Mouse (Mus musculus) frontal cortex, postnatal 36 days (tissue): Measurements from ENCODE around the gene D11Wsu47e.

Experiments
- DNase-seq, 2 experiments: peaks; one replicate each; pipeline ENCODE4 v3.0.0; 2022; ENCODE audit warnings: low spot score in 2 of 2

D11Wsu47e gene

DNA sequence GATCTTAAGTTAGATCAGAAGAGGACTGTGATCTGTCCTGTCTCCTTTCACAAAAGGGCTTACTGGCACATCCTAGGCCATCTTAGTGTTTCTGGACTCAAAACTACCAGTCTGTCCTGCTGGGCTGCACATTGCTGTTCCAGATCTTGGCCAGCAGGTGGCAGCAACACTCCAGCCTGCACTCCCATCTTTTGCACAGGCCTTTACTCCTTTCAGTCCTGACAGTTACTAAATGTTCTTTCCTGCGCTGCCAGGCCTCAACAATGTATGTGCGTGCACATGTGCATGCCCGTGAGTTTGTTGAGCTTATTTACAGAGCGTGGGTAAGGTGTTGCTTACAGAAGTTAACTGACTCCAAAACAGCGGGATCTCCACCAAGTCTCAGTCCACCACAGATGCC is 19.5 kb downstream of the D11Wsu47e start:
- peak; percentile 79 to 87 for DNase-seq

DNA sequence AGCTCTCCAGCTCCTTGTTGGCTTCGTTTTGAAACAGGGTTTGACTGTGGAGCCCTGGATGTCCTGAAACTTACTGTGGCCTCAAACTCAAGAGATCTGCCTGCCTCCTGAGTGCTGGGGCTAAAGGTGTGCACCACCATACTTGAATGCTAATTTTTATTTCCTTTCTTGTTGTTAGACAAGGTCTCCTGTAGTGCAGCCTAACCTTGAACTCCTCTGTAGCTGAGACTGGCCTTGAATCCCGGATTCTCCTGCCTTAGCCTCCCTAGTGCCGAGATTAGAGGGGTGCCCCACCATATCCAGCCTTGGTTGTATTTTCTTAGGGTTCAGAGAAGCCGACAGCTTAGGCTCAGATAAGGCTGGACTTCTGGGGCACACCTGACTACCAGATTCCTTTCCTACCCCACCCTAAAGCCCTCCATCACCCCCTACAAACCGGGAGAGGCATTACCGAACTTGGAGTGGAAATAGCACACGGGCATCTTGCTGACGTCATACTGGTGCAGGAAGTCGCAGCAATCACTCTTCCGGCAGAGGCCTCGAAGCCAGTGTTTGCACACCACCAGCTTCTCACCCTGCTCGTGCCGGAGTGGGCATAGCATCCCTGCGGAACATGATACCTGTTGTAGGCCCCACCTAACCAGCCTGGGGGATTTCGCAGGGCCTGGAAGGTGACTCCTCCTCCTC is 21.9 kb downstream of the D11Wsu47e start:
- no peak for DNase-seq

DNA sequence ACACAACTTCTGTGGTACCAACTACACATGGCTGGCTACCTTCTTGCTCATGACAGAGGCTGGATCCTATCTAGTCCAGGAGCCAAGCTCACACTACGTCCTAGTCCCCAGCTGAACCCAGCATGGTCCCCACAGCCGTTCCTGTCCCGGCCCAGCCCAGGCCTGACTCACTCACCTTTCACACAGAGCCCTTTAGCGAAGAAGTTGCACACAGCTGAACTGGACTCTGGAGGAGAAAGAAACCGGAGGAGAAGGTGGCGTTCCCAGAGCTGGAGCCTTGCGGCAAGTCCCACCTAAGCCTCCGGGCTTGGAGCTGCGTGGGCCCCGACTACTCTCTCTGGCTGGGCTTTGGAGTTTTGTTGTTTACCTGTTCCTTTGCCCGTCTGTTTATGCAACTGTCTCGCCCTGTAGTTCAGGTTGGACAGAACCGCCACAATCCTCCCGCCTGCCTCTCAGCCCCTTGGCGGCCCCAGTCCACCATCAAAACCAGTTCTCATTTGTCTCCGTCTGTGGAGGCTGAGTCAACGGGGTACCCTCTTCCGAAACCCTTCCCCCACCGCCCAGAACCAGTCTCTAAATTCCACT is 24.5 kb downstream of the D11Wsu47e start:
- no peak for DNase-seq

DNA sequence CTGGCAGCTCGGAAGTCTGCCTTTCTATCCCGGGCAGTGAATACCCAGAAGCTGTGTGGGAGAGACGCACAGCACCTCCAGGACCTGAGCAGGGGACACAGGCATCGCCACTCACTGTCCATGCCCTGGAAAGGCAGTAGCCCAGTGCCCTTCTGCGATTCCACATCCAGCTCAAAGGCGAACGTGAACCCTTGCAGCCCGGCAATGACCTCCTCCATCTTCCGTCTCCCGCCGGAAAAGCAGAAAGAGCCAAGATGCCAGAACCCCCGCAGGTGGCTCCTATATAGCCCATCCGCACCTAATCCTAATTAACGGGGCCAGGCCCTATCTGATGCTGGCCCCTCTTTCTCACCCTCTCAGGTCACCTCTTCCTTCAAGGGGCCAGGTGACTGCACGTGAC is 25.1 kb downstream of the D11Wsu47e start:
- no peak for DNase-seq

- no peak for DNase-seq
Measured at GRCm38 (mm10) chr11:113709731-113710256, 25.6 kb downstream of the D11Wsu47e start, which contains the start of gene Cpsf4l. TSS of gene Cpsf4l (minus strand) at chr11:113710017.

DNA sequence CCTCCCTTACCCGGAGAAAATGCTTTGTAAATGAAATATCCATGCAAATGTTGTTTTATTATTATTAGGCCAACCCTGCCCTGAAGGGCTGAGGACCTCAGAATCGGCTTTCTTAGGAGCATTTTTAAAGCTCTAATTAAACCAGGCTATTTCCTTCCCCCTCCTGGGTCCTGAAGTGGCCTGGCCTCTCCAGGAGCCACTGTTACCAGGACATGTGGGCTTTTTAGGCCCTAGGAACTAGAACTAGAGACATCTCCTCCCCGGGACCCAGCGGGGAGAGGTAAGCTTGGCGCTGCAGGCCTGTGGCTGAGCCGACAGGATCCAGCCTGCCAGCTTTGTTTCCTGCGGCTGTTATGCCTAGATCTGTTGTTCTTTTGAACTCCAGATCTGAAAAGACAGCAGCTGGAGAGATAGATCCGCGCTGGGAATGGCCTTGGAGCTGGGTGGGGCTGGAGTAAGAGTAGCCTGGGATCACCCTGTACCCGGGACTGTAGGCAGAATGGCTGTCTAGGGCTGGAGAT is 26.1 kb downstream of the D11Wsu47e start:
- DNase-seq, result no peak

DNA sequence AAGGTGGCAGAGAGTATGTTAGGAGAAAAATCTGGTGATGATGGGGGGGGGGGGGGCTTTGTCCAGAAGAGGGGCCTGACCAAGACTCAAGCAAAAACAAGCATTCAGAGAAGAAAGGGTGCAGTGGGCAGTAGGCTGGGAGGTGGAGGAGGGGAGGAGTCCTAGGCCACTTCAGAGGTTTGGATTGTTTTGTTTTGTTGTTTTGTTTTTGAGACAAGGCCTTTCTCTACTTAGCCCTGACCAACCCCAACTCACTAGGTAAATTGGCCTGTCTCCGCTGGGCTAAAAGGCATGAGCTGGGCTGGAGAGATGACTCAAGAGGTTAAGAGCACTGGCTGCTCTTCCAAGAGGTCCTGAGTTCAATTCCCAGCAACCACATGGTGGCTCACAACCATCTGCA is 26.8 kb downstream of the D11Wsu47e start:
- no peak for DNase-seq

DNA sequence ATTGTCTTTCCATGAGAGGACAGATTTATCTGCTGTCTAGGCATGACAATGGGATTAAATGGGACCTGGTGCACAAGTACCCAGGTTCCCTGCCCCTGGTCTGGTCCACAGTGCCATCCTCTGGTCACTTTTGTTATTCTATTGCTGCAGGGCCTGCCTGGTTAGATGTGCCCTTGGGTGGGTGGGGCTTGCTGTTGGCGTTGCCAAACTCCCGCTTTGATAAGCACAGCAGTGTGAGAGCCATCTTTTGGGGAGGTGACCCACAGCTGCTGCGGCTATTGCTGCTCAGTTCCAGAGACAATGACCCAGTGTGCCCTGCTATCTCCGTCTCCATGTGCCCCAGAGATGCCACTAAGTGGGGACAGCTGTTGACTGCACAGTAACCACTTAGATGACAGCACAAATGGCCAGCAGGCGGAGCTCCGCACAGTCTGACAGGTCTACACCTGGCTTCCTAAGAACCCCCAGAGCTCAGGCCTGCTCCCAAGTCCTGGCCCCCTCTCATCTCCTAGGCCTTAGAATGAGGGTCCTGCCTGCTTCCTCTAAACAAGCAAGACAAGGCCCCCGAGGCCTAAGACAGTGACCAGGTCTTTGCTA is 31.0 kb downstream of the D11Wsu47e start:
- no peak for DNase-seq

- DNase-seq, result no peak
Measured at GRCm38 (mm10) chr11:113716132-113716531, 31.9 kb downstream of the D11Wsu47e start.

DNA sequence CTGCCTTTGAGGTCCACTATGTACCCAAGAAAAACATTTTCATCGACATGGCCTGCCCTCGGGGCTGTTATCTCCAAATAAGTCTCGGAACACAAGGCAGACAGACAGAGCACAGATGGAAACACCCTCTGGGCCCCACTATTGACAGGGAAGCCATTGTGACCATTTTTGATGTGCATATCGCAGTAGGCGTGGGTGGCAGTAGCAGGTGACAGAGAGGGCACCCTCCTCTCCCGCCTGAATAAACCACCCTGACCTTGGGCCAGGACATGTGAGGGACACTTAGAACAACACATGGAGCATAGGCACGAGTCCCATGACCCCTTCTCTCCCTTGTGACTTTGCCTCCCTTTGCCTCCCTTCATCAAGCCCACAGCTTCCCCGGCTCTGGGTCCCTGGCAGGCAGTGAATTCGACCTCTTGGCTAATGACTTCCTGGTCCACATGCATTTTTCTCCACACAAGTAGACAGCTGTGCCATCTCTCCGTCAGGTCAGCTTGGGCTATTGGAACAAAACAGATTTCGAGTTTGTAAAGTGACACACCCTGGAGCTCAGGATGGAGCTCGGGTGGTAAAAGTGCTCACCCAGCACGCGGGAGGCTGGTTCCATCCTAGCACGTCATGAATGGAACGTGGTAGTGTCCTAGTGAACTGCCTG is 33.7 kb downstream of the D11Wsu47e start:
- DNase-seq, result no peak

GRCm38 (mm10) chr11:113722405-113723090 is 38.3 kb downstream of the D11Wsu47e start:
- no peak for DNase-seq

GRCm38 (mm10) chr11:113725235-113726048 is 41.2 kb downstream of the D11Wsu47e start:
- no peak for DNase-seq

- DNase-seq, result no peak
Measured at GRCm38 (mm10) chr11:113726994-113727888, 43.0 kb downstream of the D11Wsu47e start.

GRCm38 (mm10) chr11:113727992-113728391 is 43.8 kb downstream of the D11Wsu47e start:
- DNase-seq, result no peak

- DNase-seq, result no peak
Measured at GRCm38 (mm10) chr11:113729239-113729638, 45.0 kb downstream of the D11Wsu47e start.

- DNase-seq, result no peak
Measured at GRCm38 (mm10) chr11:113729917-113730316, 45.7 kb downstream of the D11Wsu47e start.

- no peak for DNase-seq
Measured at GRCm38 (mm10) chr11:113730879-113731278, 46.7 kb downstream of the D11Wsu47e start.

- DNase-seq, result no peak
Measured at GRCm38 (mm10) chr11:113731945-113732612, 47.9 kb downstream of the D11Wsu47e start.
